10 mouse cellular contexts compared by ENCODE assay signal in the genomic region with DNA sequence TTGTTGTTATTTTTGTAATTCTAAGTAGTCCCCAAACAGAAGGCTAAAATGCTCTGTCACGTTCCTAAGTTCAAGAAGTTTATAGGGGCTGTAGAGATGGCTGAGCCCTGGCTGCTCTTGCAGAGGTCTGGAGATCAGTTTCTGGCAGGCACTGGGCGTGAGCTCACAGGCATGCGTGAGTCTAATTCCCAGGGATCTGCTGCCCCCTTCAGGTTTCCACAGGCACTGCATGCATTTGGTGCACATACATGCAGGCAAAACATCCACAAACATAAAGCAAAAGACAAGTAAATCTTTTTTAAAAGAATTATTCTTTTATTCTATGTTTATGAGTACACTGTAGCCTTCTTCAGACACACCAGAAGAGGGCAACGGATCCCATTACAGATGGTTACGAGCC. TPM values are rescaled to one million over a fixed set of nuclear protein-coding genes. Genes with fewer than 3 reads are reported as not detected.
DNase-seq lines count a peak whose midpoint lies in the region; ATAC-seq and TF ChIP-seq lines count a peak whose summit lies in the region.
"Had no signal": no experiment of that assay in that cellular context is flagged by ENCODE, and none has a peak within 500 bp of the region (broad histone marks: within the 10 kb centered on the region; RNA-seq: fewer than 3 reads in every experiment).

No protein-coding gene starts in this region.

- peak; percentile 49 for DNase-seq in hindbrain, embryonic 10.5 days (ENCODE audit: low spot score)
- DNase-seq in 3T3-L1 (ENCODE audit: low read depth, low spot score) = peak; percentile 28
- peak; percentile 57 for DNase-seq in midbrain, postnatal 0 days (ENCODE audit: low spot score)
- DNase-seq in frontal cortex, postnatal 36 days (ENCODE audit: low spot score in 2 of 2) = no peak
- DNase-seq in heart, adult 8-10 months (ENCODE audit: low spot score) = no peak

- ATAC-seq in hindbrain, embryonic 12.5 days (ENCODE audit: low FRiP score) = no peak
- ATAC-seq in midbrain, postnatal 0 days (ENCODE audit: low FRiP score) = no peak

- H3K9ac ChIP-seq in hindbrain, embryonic 12.5 days = no peak overlapping the region
- H3K9ac ChIP-seq in midbrain, postnatal 0 days (replicated peaks; ENCODE audit: low read length, poor library complexity, severe bottlenecking) = no peak overlapping the region
- H3K9ac ChIP-seq: limb, embryonic 13.5 days had no signal

- H3K27me3 ChIP-seq in hindbrain, embryonic 10.5 days (ENCODE audit: insufficient read depth, poor library complexity, severe bottlenecking) = peaks cover 22% of the 10 kb centered on the region
- peaks cover 13% of the 10 kb centered on the region for H3K27me3 ChIP-seq in hindbrain, embryonic 12.5 days
- no peaks in the 10 kb centered on the region for H3K27me3 ChIP-seq in E14TG2a.4 (ENCODE audit: insufficient read depth, low read length)
- H3K27me3 ChIP-seq in midbrain, postnatal 0 days (ENCODE audit: insufficient read depth, low read length) = peaks cover 5% of the 10 kb centered on the region

- WGBS in hindbrain, embryonic 10.5 days = 48% methylated on average over 5 of the region's 5 CpGs
- WGBS in hindbrain, embryonic 12.5 days = 52% methylated on average over 5 of the region's 5 CpGs
- 46% methylated on average over 5 of the region's 5 CpGs for WGBS in midbrain, postnatal 0 days

- TF ChIP-seq POLR2A in cortical plate, adult 2 months (IDR thresholded peaks at IDR 0.05; ENCODE audit: extremely low read depth, insufficient read depth, low read length) = no peak

- no peak overlapping the region for H3K4me3 ChIP-seq in hindbrain, embryonic 10.5 days
- H3K4me3 ChIP-seq in hindbrain, embryonic 12.5 days = no peak overlapping the region
- no peak overlapping the region for H3K4me3 ChIP-seq in E14TG2a.4 (replicated peaks; ENCODE audit: low read length)
- no peak overlapping the region for H3K4me3 ChIP-seq in cortical plate, adult 2 months (ENCODE audit: insufficient read depth, low read length)
- no peak overlapping the region for H3K4me3 ChIP-seq in midbrain, postnatal 0 days (ENCODE audit: low read depth, low read length)
- H3K4me3 ChIP-seq: erythroblast, embryonic 14.5 days; limb, embryonic 13.5 days had no signal

- H3K9me3 ChIP-seq in hindbrain, embryonic 10.5 days = peaks cover 3% of the 10 kb centered on the region; the same call in 1 of the 2 replicates
- no peaks in the 10 kb centered on the region for H3K9me3 ChIP-seq in hindbrain, embryonic 12.5 days (replicated peaks)
- H3K9me3 ChIP-seq in E14TG2a.4 (ENCODE audit: low read length) = peaks cover 27% of the 10 kb centered on the region
- no peaks in the 10 kb centered on the region for H3K9me3 ChIP-seq in midbrain, postnatal 0 days (ENCODE audit: low read length)

- TF ChIP-seq CTCF in E14TG2a.4 (conservative IDR thresholded peaks at IDR 0.05; ENCODE audit: low read length) = peak; percentile 93
- TF ChIP-seq CTCF in cortical plate, adult 2 months (IDR thresholded peaks at IDR 0.05; ENCODE audit: extremely low read depth, insufficient read depth, low read length) = peak; percentile 53
- peak; percentile 73 for TF ChIP-seq CTCF in midbrain, postnatal 0 days (IDR thresholded peaks at IDR 0.05)

- H3K27ac ChIP-seq in hindbrain, embryonic 10.5 days = no peak overlapping the region
- H3K27ac ChIP-seq in hindbrain, embryonic 12.5 days = no peak overlapping the region
- no peak overlapping the region for H3K27ac ChIP-seq in cortical plate, adult 2 months (ENCODE audit: insufficient read depth, low read length)
- no peak overlapping the region for H3K27ac ChIP-seq in midbrain, postnatal 0 days (ENCODE audit: low read depth, low read length)
- H3K27ac ChIP-seq: limb, embryonic 13.5 days had no signal

- no peak overlapping the region for H3K4me2 ChIP-seq in hindbrain, embryonic 12.5 days (replicated peaks)
- H3K4me2 ChIP-seq in midbrain, postnatal 0 days (ENCODE audit: low read depth, low read length, poor library complexity, severe bottlenecking) = no peak overlapping the region
- H3K4me2 ChIP-seq: limb, embryonic 13.5 days had no signal

- H3K36me3 ChIP-seq in hindbrain, embryonic 10.5 days = no peaks in the 10 kb centered on the region
- no peaks in the 10 kb centered on the region for H3K36me3 ChIP-seq in hindbrain, embryonic 12.5 days
- peaks cover 95% of the 10 kb centered on the region for H3K36me3 ChIP-seq in E14TG2a.4 (ENCODE audit: insufficient read depth, low read length)
- H3K36me3 ChIP-seq in midbrain, postnatal 0 days (ENCODE audit: insufficient read depth, low read length) = no peaks in the 10 kb centered on the region
- H3K36me3 ChIP-seq: limb, embryonic 13.5 days had no signal

- H3K4me1 ChIP-seq in hindbrain, embryonic 10.5 days (replicated peaks) = peaks cover 4% of the 10 kb centered on the region
- peaks cover 3% of the 10 kb centered on the region for H3K4me1 ChIP-seq in hindbrain, embryonic 12.5 days
- peaks cover 55% of the 10 kb centered on the region for H3K4me1 ChIP-seq in E14TG2a.4 (replicated peaks; ENCODE audit: low read depth, low read length)
- H3K4me1 ChIP-seq in cortical plate, adult 2 months (ENCODE audit: control insufficient read depth, insufficient read depth, low read length) = no peaks in the 10 kb centered on the region
- no peaks in the 10 kb centered on the region for H3K4me1 ChIP-seq in midbrain, postnatal 0 days (ENCODE audit: insufficient read depth, low read length)

RNA-seq across cellular contexts. Expression of a gene that starts 14.3 kb away (rescaled TPM):
- 1.7 and 4.2 TPM in 2 replicates for polyA plus RNA-seq in hindbrain, embryonic 10.5 days (2016; fragmentation: Nextera tagmentation; extraction: Ambion mirVana)
- polyA plus RNA-seq in hindbrain, embryonic 12.5 days (2016; fragmentation: Nextera tagmentation; extraction: Ambion mirVana) = 3.8 and 5.2 TPM in 2 replicates
- polyA plus RNA-seq in cortical plate, adult 2 months (2012; rRNA removed) = 1.4 and 1.7 TPM in 2 replicates
- 0.33 TPM in 1 of 2 replicates, not detected in the other for total RNA-seq in midbrain, postnatal 0 days (2014; rRNA removed)
- polyA plus RNA-seq in midbrain, postnatal 0 days (2015; fragmentation: Nextera tagmentation; extraction: Ambion mirVana) = 0.11 TPM in 1 of 2 replicates, not detected in the other
- total RNA-seq in heart, adult 8-10 months (2022) = not detected
- polyA plus RNA-seq: erythroblast, embryonic 14.5 days had no signal

RNA-seq across cellular contexts. Expression of a gene that starts 14.9 kb away (rescaled TPM):
- polyA plus RNA-seq in hindbrain, embryonic 10.5 days (2016; fragmentation: Nextera tagmentation; extraction: Ambion mirVana) = 11.8 and 35.0 TPM in 2 replicates
- 16.1 and 23.9 TPM in 2 replicates for polyA plus RNA-seq in hindbrain, embryonic 12.5 days (2016; fragmentation: Nextera tagmentation; extraction: Ambion mirVana)
- polyA plus RNA-seq in cortical plate, adult 2 months (2012; rRNA removed) = 7.8 and 8.3 TPM in 2 replicates
- total RNA-seq in midbrain, postnatal 0 days (2014; rRNA removed) = 0.99 and 4.9 TPM in 2 replicates
- polyA plus RNA-seq in midbrain, postnatal 0 days (2015; fragmentation: Nextera tagmentation; extraction: Ambion mirVana) = 0.32 and 0.43 TPM in 2 replicates
- not detected for total RNA-seq in heart, adult 8-10 months (2022)

RNA-seq across cellular contexts. Expression of a gene that starts 21.0 kb away (rescaled TPM):
- 0.40 TPM in 1 of 2 replicates, not detected in the other for polyA plus RNA-seq in hindbrain, embryonic 10.5 days (2016; fragmentation: Nextera tagmentation; extraction: Ambion mirVana)
- not detected in 2 replicates for polyA plus RNA-seq in hindbrain, embryonic 12.5 days (2016; fragmentation: Nextera tagmentation; extraction: Ambion mirVana)
- not detected in 2 replicates for polyA plus RNA-seq in cortical plate, adult 2 months (2012; rRNA removed)
- total RNA-seq in midbrain, postnatal 0 days (2014; rRNA removed) = not detected in 2 replicates
- polyA plus RNA-seq in midbrain, postnatal 0 days (2015; fragmentation: Nextera tagmentation; extraction: Ambion mirVana) = not detected in 2 replicates
- not detected for total RNA-seq in heart, adult 8-10 months (2022)
- polyA plus RNA-seq: limb, embryonic 13.5 days had no signal

RNA-seq across cellular contexts. Expression of a gene that starts 27.1 kb away (rescaled TPM):
- 69.7 and 184 TPM in 2 replicates for polyA plus RNA-seq in hindbrain, embryonic 10.5 days (2016; fragmentation: Nextera tagmentation; extraction: Ambion mirVana)
- 348 and 365 TPM in 2 replicates for polyA plus RNA-seq in hindbrain, embryonic 12.5 days (2016; fragmentation: Nextera tagmentation; extraction: Ambion mirVana)
- polyA plus RNA-seq in cortical plate, adult 2 months (2012; rRNA removed) = 1,095 and 1,125 TPM in 2 replicates
- total RNA-seq in midbrain, postnatal 0 days (2014; rRNA removed) = 923 and 924 TPM in 2 replicates
- polyA plus RNA-seq in midbrain, postnatal 0 days (2015; fragmentation: Nextera tagmentation; extraction: Ambion mirVana) = 811 and 814 TPM in 2 replicates
- 1 to 10 TPM; 3.2 to 4.2 (median 3.6) TPM for total RNA-seq in heart, adult 8-10 months (2022)

RNA-seq across cellular contexts. Expression of a gene that starts 50.9 kb away (rescaled TPM):
- polyA plus RNA-seq in hindbrain, embryonic 10.5 days (2016; fragmentation: Nextera tagmentation; extraction: Ambion mirVana) = 1.5 and 1.7 TPM in 2 replicates
- polyA plus RNA-seq in hindbrain, embryonic 12.5 days (2016; fragmentation: Nextera tagmentation; extraction: Ambion mirVana) = 1.3 and 2.2 TPM in 2 replicates
- 4.4 and 5.7 TPM in 2 replicates for polyA plus RNA-seq in cortical plate, adult 2 months (2012; rRNA removed)
- total RNA-seq in midbrain, postnatal 0 days (2014; rRNA removed) = 2.1 and 2.2 TPM in 2 replicates
- 2.2 and 2.8 TPM in 2 replicates for polyA plus RNA-seq in midbrain, postnatal 0 days (2015; fragmentation: Nextera tagmentation; extraction: Ambion mirVana)
- total RNA-seq in heart, adult 8-10 months (2022) = under 1 TPM in 3 of 4 experiments, not detected in 1; 0.12 to 0.46 (median 0.28) TPM

Comparison
In these comparisons a context has a peak if more than half of its experiments do, and no peak if none do; other contexts are left out.
1. DNase-seq: peak in hindbrain, embryonic 10.5 days (single experiment), 3T3-L1 (single experiment) and midbrain, postnatal 0 days (single experiment); none in frontal cortex, postnatal 36 days (0 of 2) and heart, adult 8-10 months (single experiment).
2. Peak in every context shown above with its lines, with median percentiles within 50 percentile points of each other: CTCF ChIP-seq.